Mouse (Mus musculus) heart, embryonic 14.5 days (tissue): ENCODE data around the gene Tmem121. TPM values are rescaled to one million over a fixed set of nuclear protein-coding genes. Genes with fewer than 3 reads are reported as not detected.
"Not testable (repeated sequence)": the region's sequence is repeated elsewhere in the genome, so short reads cannot be mapped to it uniquely, and the experiment has no call there.

Experiments used
- ATAC-seq: fragments of 200-750 bp; cut with Nextera tagmentation; 2 replicates; pipeline ENCODE4 v1.8.0; 2017; ENCODE audit warnings: low read depth, moderate TSS enrichment; ENCODE audit not compliant: insufficient number of reproducible peaks, insufficient read depth, low FRiP score
- H3K27ac ChIP-seq, 2 experiments: fragments of 200-500 bp in 1 of 2; fragments of 300-500 bp in 1 of 2; sonication (generic) in 1 of 2; replicated peaks in 1 of 2; 2 replicates each; pipeline ENCODE4 v1.5.1; 2012 to 2014; ENCODE audit warnings: low read depth in 2 of 2, low read length in 2 of 2, control low read depth in 1 of 2, mild to moderate bottlenecking in 1 of 2, mixed read lengths in 1 of 2; ENCODE audit not compliant: control insufficient read depth in 1 of 2, insufficient read depth in 1 of 2
- H3K27me3 ChIP-seq: fragments of 300-500 bp; sonication (generic); 2 replicates; pipeline ENCODE4 v1.6.1; 2014; ENCODE audit warnings: mild to moderate bottlenecking, low read length, control low read depth; ENCODE audit not compliant: control insufficient read depth, insufficient read depth
- H3K36me3 ChIP-seq: fragments of 300-500 bp; sonication (generic); 2 replicates; pipeline ENCODE4 v1.6.1; 2014; ENCODE audit warnings: mild to moderate bottlenecking, control low read depth, low read length, mixed read lengths; ENCODE audit not compliant: control insufficient read depth, insufficient read depth
- H3K4me1 ChIP-seq, 2 experiments: fragments of 200-500 bp in 1 of 2; fragments of 300-500 bp in 1 of 2; sonication (generic) in 1 of 2; 2 replicates each; pipeline ENCODE4 v1.6.1; 2012 to 2014; ENCODE audit warnings: low read length in 2 of 2, control low read depth in 1 of 2, mixed read lengths in 1 of 2; ENCODE audit not compliant: control insufficient read depth in 2 of 2, insufficient read depth in 2 of 2
- H3K4me2 ChIP-seq: fragments of 300-500 bp; sonication (generic); 2 replicates; pipeline ENCODE4 v1.6.1; 2014; ENCODE audit warnings: mild to moderate bottlenecking, low read length
- H3K4me3 ChIP-seq, 2 experiments: fragments of 200-500 bp in 1 of 2; fragments of 300-500 bp in 1 of 2; sonication (generic) in 1 of 2; 2 replicates each; pipeline ENCODE4 v1.5.1; 2012 to 2014; ENCODE audit warnings: low read length in 2 of 2, mild to moderate bottlenecking in 2 of 2, control low read depth in 1 of 2, low read depth in 1 of 2, moderate library complexity in 1 of 2; ENCODE audit not compliant: control insufficient read depth in 1 of 2, insufficient read depth in 1 of 2
- H3K9ac ChIP-seq: fragments of 300-500 bp; sonication (generic); 2 replicates; pipeline ENCODE4 v1.6.1; 2014; ENCODE audit warnings: mild to moderate bottlenecking, low read length
- H3K9me3 ChIP-seq: fragments of 300-500 bp; sonication (generic); 2 replicates; pipeline ENCODE4 v1.6.1; 2016; ENCODE audit warnings: low read length, control low read depth; ENCODE audit not compliant: control insufficient read depth
- WGBS: fragments of 180-500 bp; shearing (Covaris S2); extraction: QIAGEN DNeasy Blood & Tissue Kit; methylation state at CpG from one replicate; pipeline ENCODE4 v1.1.7; 2014; 5-methylcytosine and 5-hydroxymethylcytosine counted together
- polyA plus RNA-seq: library from polyadenylated mRNA; unstranded; fragments of >200 nt; fragmentation: Nextera tagmentation; extraction: Ambion mirVana; gene quantifications from 2 replicates; pipeline ENCODE4 v1.2.1, GENCODE M21; 2014

Gene Tmem121
- polyA plus RNA-seq, 1 experiment from 2014 or later, result 1.2 TPM

GRCm38 (mm10) chr12:113224687-113225091 lies 39.0 kb downstream of the Tmem121 start:
- Histone ChIP-seq H3K27me3 (no peaks in the 10 kb centered on the region), H3K9me3 (no peaks in the 10 kb centered on the region), H3K36me3 (no peaks in the 10 kb centered on the region), H3K4me2 (no peak overlapping the region), H3K9ac (no peak overlapping the region), H3K4me1 (no peaks in the 10 kb centered on the region), H3K4me3 (no peak overlapping the region), H3K27ac (no peak overlapping the region)
- no peak for ATAC-seq
- WGBS, result 83% methylated on average over 6 of the region's 6 CpGs

GRCm38 (mm10) chr12:113227970-113228593 lies 42.4 kb downstream of the Tmem121 start:
- Histone ChIP-seq H3K4me1 (no peaks in the 10 kb centered on the region), H3K4me2 (no peak overlapping the region), H3K27me3 (no peaks in the 10 kb centered on the region), H3K9me3 (no peaks in the 10 kb centered on the region), H3K9ac (no peak overlapping the region), H3K36me3 (no peaks in the 10 kb centered on the region), H3K27ac (no peak overlapping the region), H3K4me3 (no peak overlapping the region)
- no peak for ATAC-seq
- WGBS, result 67% methylated on average over 6 of the region's 6 CpGs

GRCm38 (mm10) chr12:113230741-113231140 lies 45.0 kb downstream of the Tmem121 start:
- WGBS, result 79% methylated on average over 4 of the region's 4 CpGs
- ATAC-seq, result no peak

GRCm38 (mm10) chr12:113231551-113232263 lies 46.0 kb downstream of the Tmem121 start:
- 78% methylated on average over 6 of the region's 6 CpGs for WGBS
- not testable (repeated sequence) for H3K9ac ChIP-seq, H3K27me3 ChIP-seq, H3K4me2 ChIP-seq, H3K4me3 ChIP-seq, ATAC-seq, H3K9me3 ChIP-seq, H3K4me1 ChIP-seq, H3K36me3 ChIP-seq, H3K27ac ChIP-seq

More at GRCm38 (mm10) chr12:113230741-113231140, 45.0 kb downstream of the Tmem121 start:
- Histone ChIP-seq H3K27me3 (no peaks in the 10 kb centered on the region), H3K9me3 (no peaks in the 10 kb centered on the region), H3K27ac (no peak overlapping the region), H3K4me1 (no peaks in the 10 kb centered on the region), H3K4me3 (no peak overlapping the region), H3K36me3 (no peaks in the 10 kb centered on the region), H3K4me2 (no peak overlapping the region), H3K9ac (no peak overlapping the region)

GRCm38 (mm10) chr12:113232264-113232750 lies 46.6 kb downstream of the Tmem121 start:
- not testable (repeated sequence) for H3K4me1 ChIP-seq, H3K9me3 ChIP-seq, ATAC-seq, H3K4me2 ChIP-seq, H3K4me3 ChIP-seq, H3K27me3 ChIP-seq, H3K36me3 ChIP-seq, H3K9ac ChIP-seq, H3K27ac ChIP-seq
- WGBS, result 30% methylated on average over 1 of the region's 1 CpGs

Other genes starting within 250 kb of the Tmem121 start
- gene Nudt14, start 243.8 kb upstream of the Tmem121 start, polyA plus RNA-seq, result 44.2 and 53.9 TPM in 2 replicates
- 19.4 and 25.9 TPM in 2 replicates for gene Btbd6, start 209.4 kb upstream of the Tmem121 start, polyA plus RNA-seq
- gene Brf1, start 185.2 kb upstream of the Tmem121 start, polyA plus RNA-seq, result 40.5 and 42.5 TPM in 2 replicates
- gene Pacs2, start 171.4 kb upstream of the Tmem121 start, polyA plus RNA-seq, result 7.1 and 7.6 TPM in 2 replicates
- not detected in 2 replicates for gene Tex22, start 111.4 kb upstream of the Tmem121 start, polyA plus RNA-seq
- 14.6 and 15.5 TPM in 2 replicates for gene Mta1, start 87.7 kb upstream of the Tmem121 start, polyA plus RNA-seq
- 1,706 and 1,786 TPM in 2 replicates for gene Crip2, start 45.7 kb upstream of the Tmem121 start, polyA plus RNA-seq
- gene Crip1, start 39.6 kb upstream of the Tmem121 start, polyA plus RNA-seq, result 586 and 589 TPM in 2 replicates
- 13.3 and 17.5 TPM in 2 replicates for gene Tedc1, start 29.5 kb upstream of the Tmem121 start, polyA plus RNA-seq